Mouse (Mus musculus) liver, embryonic 14.5 days (tissue): ENCODE results near the gene Zfp706.

Experiments used
- CTCF ChIP-seq: IDR thresholded peaks from 2 replicates; pipeline ENCODE4 v1.5.1; 2016; ENCODE audit warnings: antibody characterized with exemption, low read depth, control low read depth
- EP300 ChIP-seq: IDR thresholded peaks from 2 replicates; pipeline ENCODE4 v1.6.1; 2016; ENCODE audit warnings: antibody characterized with exemption, low read depth

DNA sequence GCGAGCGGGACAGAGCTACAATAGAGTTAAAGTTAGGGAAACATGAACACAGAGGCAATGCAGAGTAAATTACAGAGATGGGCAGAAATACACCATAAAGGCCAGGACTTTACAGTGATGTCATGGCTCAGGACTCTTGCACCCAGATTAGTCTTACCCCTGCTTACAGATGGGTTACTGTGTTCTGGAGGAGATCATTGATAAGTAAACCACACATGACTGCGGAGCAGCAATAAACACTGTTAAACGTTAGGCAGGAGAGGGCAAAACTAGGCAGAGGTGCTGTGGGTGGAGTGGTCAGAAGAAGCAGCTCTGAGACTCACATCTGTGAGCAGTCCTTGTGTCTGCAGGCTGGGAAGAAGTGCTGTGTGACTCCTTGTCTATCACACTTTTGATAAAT is 18.9 kb upstream of the Zfp706 start:
- TF ChIP-seq CTCF, result no peak
- TF ChIP-seq EP300, result no peak
